Mouse (Mus musculus): Measurements from ENCODE around the gene Lrrc3c.

The Lrrc3c gene

GRCm38 (mm10) chr11:98635312-98635970 lies 37.4 kb downstream of the Lrrc3c start:
- DNase-seq, result peak; percentile 45

- no peak for DNase-seq
Measured at GRCm38 (mm10) chr11:98637501-98637900, 39.4 kb downstream of the Lrrc3c start.

GRCm38 (mm10) chr11:98640091-98640490 lies 42.0 kb downstream of the Lrrc3c start:
- DNase-seq, result no peak

GRCm38 (mm10) chr11:98644757-98645156 lies 46.7 kb downstream of the Lrrc3c start:
- DNase-seq, result no peak

GRCm38 (mm10) chr11:98645946-98646345 lies 47.9 kb downstream of the Lrrc3c start:
- no peak for DNase-seq

GRCm38 (mm10) chr11:98646459-98646858 lies 48.4 kb downstream of the Lrrc3c start, which contains the start of gene Gsdma2:
Gene Gsdma2 (plus strand): TSS chr11:98646759.
- DNase-seq, result no peak
